12 mouse cellular contexts compared by ENCODE assay signal in genomic region chr13:36297950-36298781, GRCm38 (mm10).
A peak's percentile ranks its signal among the peaks of the same experiment; 100 is the strongest.
DNase-seq lines count a peak whose midpoint lies in the region; ATAC-seq lines count a peak whose summit lies in the region.
"Had no signal": no experiment of that assay in that cellular context is flagged by ENCODE, and none has a peak within 500 bp of the region (broad histone marks: within the 10 kb centered on the region; RNA-seq: fewer than 3 reads in every experiment).

No protein-coding gene starts in this region.

- no peak overlapping the region for H3K4me2 ChIP-seq in heart, embryonic 15.5 days
- no peak overlapping the region for H3K4me2 ChIP-seq in forebrain, embryonic 16.5 days (ENCODE audit: low read length)

- H3K9ac ChIP-seq in heart, embryonic 15.5 days = no peak overlapping the region
- H3K9ac ChIP-seq in forebrain, embryonic 16.5 days (replicated peaks; ENCODE audit: low read depth, low read length) = no peak overlapping the region

- DNase-seq in heart, postnatal 4 days = no peak
- DNase-seq in NIH3T3 (ENCODE audit: low read depth) = peak; percentile 43
- DNase-seq in kidney, postnatal 25 days = peak; percentile 54 to 67
- DNase-seq in testis, postnatal 14 days (ENCODE audit: low spot score) = no peak
- DNase-seq in right cerebral cortex, postnatal 10 days (ENCODE audit: low spot score in 2 of 2) = no peak
- DNase-seq in adrenal gland, postnatal 36 days = no peak
- DNase-seq: cerebellum, adult 9-11 months; thymus, postnatal 36 days had no signal

- no peak overlapping the region for H3K4me3 ChIP-seq in heart, embryonic 15.5 days
- no peak overlapping the region for H3K4me3 ChIP-seq in forebrain, embryonic 16.5 days (replicated peaks; ENCODE audit: low read length)

- peaks cover 46% of the 10 kb centered on the region for H3K4me1 ChIP-seq in heart, embryonic 15.5 days (replicated peaks)
- H3K4me1 ChIP-seq in forebrain, embryonic 16.5 days (replicated peaks; ENCODE audit: control insufficient read depth, insufficient read depth, low read length) = peaks cover 39% of the 10 kb centered on the region

- 0 out of 2 replicates have a peak, but pooled peaks have one; percentile 61 for ATAC-seq in heart, embryonic 15.5 days (replicated peaks; ENCODE audit: insufficient number of reproducible peaks, insufficient read depth, low FRiP score, low read depth)
- ATAC-seq in forebrain, embryonic 16.5 days = peak; percentile 76

- WGBS in heart, embryonic 15.5 days = 41% methylated on average over 3 of the region's 3 CpGs
- WGBS in forebrain, embryonic 16.5 days = 17% methylated on average over 3 of the region's 3 CpGs

- no peaks in the 10 kb centered on the region for H3K9me3 ChIP-seq in heart, embryonic 15.5 days (replicated peaks)
- no peaks in the 10 kb centered on the region for H3K9me3 ChIP-seq in forebrain, embryonic 16.5 days (ENCODE audit: control insufficient read depth, low read length)

- H3K27ac ChIP-seq in heart, embryonic 15.5 days = peak overlapping the region; percentile 47
- H3K27ac ChIP-seq in forebrain, embryonic 16.5 days (ENCODE audit: low read length) = peak overlapping the region; percentile 74
- H3K27ac ChIP-seq: kidney, postnatal 0 days had no signal

- H3K36me3 ChIP-seq in heart, embryonic 15.5 days = no peaks in the 10 kb centered on the region
- no peaks in the 10 kb centered on the region for H3K36me3 ChIP-seq in forebrain, embryonic 16.5 days (ENCODE audit: control insufficient read depth, insufficient read depth)

- no peaks in the 10 kb centered on the region for H3K27me3 ChIP-seq in heart, embryonic 15.5 days
- no peaks in the 10 kb centered on the region for H3K27me3 ChIP-seq in forebrain, embryonic 16.5 days (replicated peaks; ENCODE audit: control insufficient read depth, insufficient read depth, low read length)
- H3K27me3 ChIP-seq: CH12.LX had no signal

Comparison
In these comparisons a context has a peak if more than half of its experiments do, and no peak if none do; other contexts are left out.
1. DNase-seq: peak in NIH3T3 (single experiment) and kidney, postnatal 25 days (2 of 2); none in heart, postnatal 4 days (single experiment), testis, postnatal 14 days (single experiment), right cerebral cortex, postnatal 10 days (0 of 2) and adrenal gland, postnatal 36 days (0 of 2).